Mouse (Mus musculus) C2C12 (cell line): Measurements from ENCODE around the gene Rpl11.

Source experiments
- CEBPB ChIP-seq: IDR thresholded peaks from one replicate; pipeline ENCODE4 v1.6.1; 2011; ENCODE audit warnings: low read depth, mild to moderate bottlenecking, control low read depth, moderate library complexity
- CTCF ChIP-seq: IDR thresholded peaks from one replicate; pipeline ENCODE4 v1.5.1; 2011; ENCODE audit not compliant: control insufficient read depth, insufficient read depth, insufficient read length
- MAX ChIP-seq: IDR thresholded peaks from one replicate; pipeline ENCODE4 v1.6.1; 2011; ENCODE audit warnings: mild to moderate bottlenecking, control low read depth
- MYOD1 ChIP-seq: IDR thresholded peaks from one replicate; pipeline ENCODE4 v1.6.1; 2011; ENCODE audit warnings: low read depth; ENCODE audit not compliant: control insufficient read depth, insufficient read length
- MYOG ChIP-seq: IDR thresholded peaks from one replicate; pipeline ENCODE4 v1.6.1; 2011; ENCODE audit not compliant: control insufficient read depth, insufficient read length; ENCODE audit errors: extremely low read depth
- USF1 ChIP-seq: IDR thresholded peaks from one replicate; pipeline ENCODE4 v1.6.1; 2011; ENCODE audit warnings: low read depth, mild to moderate bottlenecking, control low read depth, moderate library complexity

- TF ChIP-seq USF1 (no peak), MYOG (no peak), CTCF (no peak), MAX (no peak), CEBPB (no peak), MYOD1 (no peak)
Observed at GRCm38 (mm10) chr4:136092498-136092897, 39.3 kb upstream of the Rpl11 start.
